Mouse (Mus musculus): ENCODE measurements around the gene Tcap.

The Tcap gene

GRCm38 (mm10) chr11:98413731-98414130 lies 30.1 kb downstream of the Tcap start:
- no peak for DNase-seq

DNA sequence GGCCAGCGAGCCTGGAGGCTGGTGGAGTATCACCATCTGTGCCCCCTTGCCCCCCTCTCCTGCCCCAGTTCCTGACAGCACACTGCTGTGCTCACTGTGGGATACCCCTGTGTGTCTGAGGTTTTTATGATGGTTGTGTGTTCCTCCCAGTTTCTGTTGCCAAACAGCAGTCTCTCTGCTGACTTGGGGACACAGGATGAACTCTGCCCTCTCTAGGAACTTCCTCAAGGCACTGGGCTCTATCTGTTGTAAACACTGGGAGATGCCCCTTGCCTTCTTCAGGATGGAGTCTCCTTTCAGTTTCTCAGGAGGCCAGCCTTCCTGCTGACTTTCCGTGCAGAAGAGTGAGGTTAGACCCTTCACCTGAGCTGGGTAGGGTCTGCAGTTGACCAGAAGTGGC lies 30.6 kb downstream of the Tcap start:
- no peak for DNase-seq

- no peak for DNase-seq
Observed at GRCm38 (mm10) chr11:98417074-98417473, 33.5 kb downstream of the Tcap start.

- no peak for DNase-seq
Observed at GRCm38 (mm10) chr11:98418273-98418672, 34.7 kb downstream of the Tcap start.

DNA sequence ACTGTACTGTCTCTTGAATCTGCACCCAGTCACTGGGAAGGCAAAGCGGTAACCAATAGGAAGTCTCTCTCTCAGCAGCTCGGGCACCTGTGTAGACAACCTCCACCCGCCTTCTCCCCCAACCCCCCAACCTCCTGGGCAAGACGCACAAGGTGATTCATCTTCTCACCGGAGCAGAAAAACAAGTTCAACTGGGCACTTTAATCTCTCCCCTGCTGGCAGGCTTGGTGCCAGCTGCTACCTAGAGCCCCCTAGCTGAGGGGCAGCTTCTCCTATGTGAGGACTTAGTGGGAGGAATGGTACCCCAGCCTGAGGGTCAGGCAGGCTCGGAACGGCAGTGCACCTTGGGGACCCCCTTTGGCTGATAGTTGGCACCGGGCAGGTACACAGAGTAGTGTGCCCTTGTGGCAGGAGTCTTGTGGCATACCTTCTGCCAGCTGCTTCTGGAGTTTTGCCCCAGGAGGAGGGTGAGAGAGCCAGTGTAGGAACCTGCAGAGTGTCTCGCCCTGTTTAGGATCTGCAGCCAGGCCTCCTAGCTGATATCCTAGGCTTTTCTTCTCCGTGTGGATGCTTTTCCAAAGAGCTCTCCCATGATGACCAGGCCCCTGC lies 35.4 kb downstream of the Tcap start:
- DNase-seq: no peak

GRCm38 (mm10) chr11:98426592-98426991 lies 43.0 kb downstream of the Tcap start:
- no peak for DNase-seq

- DNase-seq: no peak
Observed at GRCm38 (mm10) chr11:98428436-98428835, 44.8 kb downstream of the Tcap start.

- DNase-seq: no peak
Observed at GRCm38 (mm10) chr11:98431743-98432502, 48.3 kb downstream of the Tcap start.

Data from right cerebral cortex, postnatal 4 days (tissue).